Mouse (Mus musculus) MEL (cell line): ENCODE data around the gene Tnk2. TPM values are rescaled to one million over a fixed set of nuclear protein-coding genes. Genes with fewer than 3 reads are reported as not detected.

Source experiments
- DNase-seq: peaks from one replicate; pipeline ENCODE4 v3.0.0; 2011; ENCODE audit warnings: low read depth, low spot score
- H3K27ac ChIP-seq: 2 replicates; pipeline ENCODE4 v1.5.1; 2012; ENCODE audit warnings: low read depth, mild to moderate bottlenecking, control low read depth, low read length, moderate library complexity; ENCODE audit not compliant: control insufficient read depth
- H3K27me3 ChIP-seq, 2 experiments: fragments of 150-350 bp in 1 of 2; sonication (generic) in 1 of 2; 2 replicates each; pipeline ENCODE4 v1.6.1; 2012; ENCODE audit warnings: low read length in 2 of 2, mild to moderate bottlenecking in 2 of 2, improper control_type of control experiment in 1 of 2, moderate library complexity in 1 of 2; ENCODE audit not compliant: insufficient read depth in 2 of 2, control insufficient read depth in 1 of 2
- H3K36me3 ChIP-seq, 2 experiments: 2 replicates each; pipeline ENCODE4 v1.6.1; 2012 to 2014; ENCODE audit warnings: low read length in 2 of 2, improper control_type of control experiment in 1 of 2, inconsistent platforms in 1 of 2, mild to moderate bottlenecking in 1 of 2; ENCODE audit not compliant: insufficient read depth in 2 of 2, control insufficient read depth in 1 of 2
- H3K4me1 ChIP-seq, 2 experiments: fragments of 150-350 bp in 1 of 2; sonication (generic) in 1 of 2; 2 replicates each; pipeline ENCODE4 v1.6.1; 2012; ENCODE audit warnings: low read length in 2 of 2, improper control_type of control experiment in 1 of 2, mild to moderate bottlenecking in 1 of 2; ENCODE audit not compliant: insufficient read depth in 2 of 2, control insufficient read depth in 1 of 2
- H3K4me3 ChIP-seq, 2 experiments: fragments of 150-350 bp in 1 of 2; sonication (generic) in 1 of 2; 2 replicates each; pipeline ENCODE4 v1.5.1; 2012; ENCODE audit warnings: low read depth in 2 of 2, low read length in 2 of 2, mild to moderate bottlenecking in 2 of 2, moderate library complexity in 2 of 2, control low read depth in 1 of 2, improper control_type of control experiment in 1 of 2; ENCODE audit not compliant: control insufficient read depth in 1 of 2, insufficient read depth in 1 of 2
- H3K79me2 ChIP-seq: 2 replicates; pipeline ENCODE4 v1.6.1; 2012; ENCODE audit warnings: mild to moderate bottlenecking, low read length, moderate library complexity; ENCODE audit not compliant: control insufficient read depth, poor library complexity, insufficient read depth
- H3K9ac ChIP-seq: 2 replicates; pipeline ENCODE4 v1.6.1; 2012; ENCODE audit warnings: low read depth, mild to moderate bottlenecking, control low read depth, low read length, moderate library complexity; ENCODE audit not compliant: control insufficient read depth, poor library complexity, severe bottlenecking
- H3K9me3 ChIP-seq: fragments of 150-350 bp; sonication (generic); replicated peaks from 2 replicates; pipeline ENCODE4 v1.6.1; 2012; ENCODE audit warnings: mild to moderate bottlenecking, low read length, improper control_type of control experiment, moderate library complexity; ENCODE audit not compliant: insufficient read depth
- CHD2 ChIP-seq: IDR thresholded peaks from 2 replicates; pipeline ENCODE4 v1.6.1; 2011; ENCODE audit warnings: low read length, improper control_type of control experiment
- ELF1 ChIP-seq: IDR thresholded peaks from 2 replicates; pipeline ENCODE4 v1.6.1; 2014; ENCODE audit warnings: low read depth, mild to moderate bottlenecking, inconsistent platforms, low read length, improper control_type of control experiment, moderate library complexity
- EP300 ChIP-seq, 2 experiments: IDR thresholded peaks; 2 replicates each; pipeline ENCODE4 v1.6.1; 2011; ENCODE audit warnings: improper control_type of control experiment in 2 of 2, low read length in 2 of 2, low read depth in 1 of 2, mild to moderate bottlenecking in 1 of 2
- ETS1 ChIP-seq: IDR thresholded peaks from 2 replicates; pipeline ENCODE4 v1.6.1; 2012; ENCODE audit warnings: low read depth, mild to moderate bottlenecking, inconsistent platforms, low read length, improper control_type of control experiment, moderate library complexity
- GABPA ChIP-seq: IDR thresholded peaks from 2 replicates; pipeline ENCODE4 v1.6.1; 2012; ENCODE audit warnings: low read depth, mild to moderate bottlenecking, inconsistent platforms, low read length, improper control_type of control experiment, moderate library complexity
- GATA1 ChIP-seq: IDR thresholded peaks from 2 replicates; pipeline ENCODE4 v1.6.1; 2011; ENCODE audit warnings: low read depth, low read length, improper control_type of control experiment
- JUND ChIP-seq: IDR thresholded peaks from 2 replicates; pipeline ENCODE4 v1.6.1; 2011; ENCODE audit warnings: low read depth, mild to moderate bottlenecking, improper control_type of control experiment, low read length
- KAT2A ChIP-seq: conservative IDR thresholded peaks from 2 replicates; pipeline ENCODE4 v1.6.1; 2012; ENCODE audit warnings: low read depth, low read length, improper control_type of control experiment, inconsistent platforms
- MAFK ChIP-seq: IDR thresholded peaks from 2 replicates; pipeline ENCODE4 v1.6.1; 2011; ENCODE audit warnings: low read depth, mild to moderate bottlenecking, low read length, improper control_type of control experiment, borderline replicate concordance
- MAX ChIP-seq: IDR thresholded peaks from 2 replicates; pipeline ENCODE4 v1.6.1; 2011; ENCODE audit warnings: low read length, improper control_type of control experiment
- MEF2A ChIP-seq: IDR thresholded peaks from 2 replicates; pipeline ENCODE4 v1.6.1; 2014; ENCODE audit warnings: low read depth, mild to moderate bottlenecking, inconsistent platforms, low read length, improper control_type of control experiment; ENCODE audit not compliant: poor library complexity, insufficient replicate concordance, severe bottlenecking; ENCODE audit errors: extremely low read depth
- MYC ChIP-seq: IDR thresholded peaks from 2 replicates; pipeline ENCODE4 v1.6.1; 2011; ENCODE audit warnings: low read depth, mild to moderate bottlenecking, low read length, improper control_type of control experiment, moderate library complexity
- POLR2AphosphoS2 ChIP-seq: IDR thresholded peaks from 2 replicates; pipeline ENCODE4 v1.6.1; 2011; ENCODE audit warnings: low read length, improper control_type of control experiment
- POLR2AphosphoS5 ChIP-seq: IDR thresholded peaks from 2 replicates; pipeline ENCODE4 v1.6.1; 2012; ENCODE audit warnings: low read depth, borderline replicate concordance, mild to moderate bottlenecking, inconsistent platforms, low read length, moderate library complexity, mixed read lengths
- RAD21 ChIP-seq: IDR thresholded peaks from 2 replicates; pipeline ENCODE4 v1.6.1; 2011; ENCODE audit warnings: mild to moderate bottlenecking, low read depth, low read length, improper control_type of control experiment
- SMC3 ChIP-seq: IDR thresholded peaks from 2 replicates; pipeline ENCODE4 v1.6.1; 2011; ENCODE audit warnings: low read depth, low read length, improper control_type of control experiment
- TAL1 ChIP-seq: IDR thresholded peaks from 2 replicates; pipeline ENCODE4 v1.6.1; 2012; ENCODE audit warnings: mild to moderate bottlenecking, inconsistent platforms, low read length, moderate library complexity, mixed read lengths
- TCF12 ChIP-seq: IDR thresholded peaks from 2 replicates; pipeline ENCODE4 v1.6.1; 2014; ENCODE audit warnings: low read depth, mild to moderate bottlenecking, inconsistent platforms, low read length, improper control_type of control experiment, moderate library complexity
- UBTF ChIP-seq: IDR thresholded peaks from 2 replicates; pipeline ENCODE4 v1.6.1; 2012; ENCODE audit warnings: low read depth, mild to moderate bottlenecking, inconsistent platforms, low read length, improper control_type of control experiment, moderate library complexity, borderline replicate concordance; ENCODE audit not compliant: insufficient read depth
- USF1 ChIP-seq: IDR thresholded peaks from 2 replicates; pipeline ENCODE4 v1.6.1; 2014; ENCODE audit warnings: low read depth, mild to moderate bottlenecking, inconsistent platforms, low read length, improper control_type of control experiment, moderate library complexity
- USF2 ChIP-seq, 2 experiments: IDR thresholded peaks; 2 replicates each; pipeline ENCODE4 v1.6.1; 2011 to 2012; ENCODE audit warnings: improper control_type of control experiment in 2 of 2, low read length in 2 of 2, borderline replicate concordance in 1 of 2, inconsistent platforms in 1 of 2, low read depth in 1 of 2, mild to moderate bottlenecking in 1 of 2; ENCODE audit not compliant: insufficient read depth in 1 of 2
- ZC3H11A ChIP-seq: IDR thresholded peaks from 2 replicates; pipeline ENCODE4 v1.6.1; 2012; ENCODE audit warnings: low read depth, mild to moderate bottlenecking, inconsistent platforms, low read length, improper control_type of control experiment
- ZMIZ1 ChIP-seq: IDR thresholded peaks from 2 replicates; pipeline ENCODE4 v1.6.1; 2012; ENCODE audit warnings: low read depth, mild to moderate bottlenecking, inconsistent platforms, low read length, improper control_type of control experiment, moderate library complexity
- polyA plus RNA-seq, 2 experiments: library from polyadenylated mRNA; stranded (reverse) in 1 of 2; unstranded in 1 of 2; fragments of >175 nt in 1 of 2; fragments of >200 nt in 1 of 2; gene quantifications; 2 replicates each; pipeline versions ENCODE4 v1.2.1 to v1.2.4; 2012; ENCODE audit warnings: low replicate concordance in 2 of 2, low read depth in 1 of 2; ENCODE audit not compliant: insufficient read length in 2 of 2, insufficient read depth in 1 of 2, missing spikeins in 1 of 2
- total RNA-seq: library from RNA; depleted of rRNA; stranded (reverse); fragments of 300-350 nt; gene quantifications from 2 replicates; pipeline ENCODE4 v1.2.3, GENCODE M21; 2012

Gene Tnk2
- total and polyA plus RNA-seq, 3 experiments, result 34.8 to 77.0 TPM; not detected in 1

DNA sequence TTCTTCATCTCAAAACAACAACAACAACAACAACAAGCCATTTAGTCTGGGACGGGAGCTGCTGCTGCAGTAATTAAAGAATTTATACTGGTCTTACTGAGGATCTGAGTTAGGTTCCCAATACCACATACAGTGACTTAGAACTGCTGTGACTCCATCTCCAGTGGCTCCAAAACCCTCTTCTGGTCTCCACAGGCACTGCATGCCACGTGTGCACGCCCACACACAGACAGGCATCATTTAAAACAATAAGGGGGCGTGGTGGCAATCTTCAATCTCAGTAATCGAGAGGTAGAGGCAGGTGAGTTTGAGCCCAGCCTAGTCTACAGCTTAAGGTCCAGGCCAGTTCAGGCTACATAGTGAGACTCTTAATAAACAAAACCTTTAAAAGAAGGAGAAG is 43.5 kb downstream of the Tnk2 start (continued):
- TF ChIP-seq POLR2AphosphoS2 (no peak), JUND (no peak), USF2 (IDR thresholded peaks at IDR 0.05; ENCODE audit: borderline replicate concordance in 1 of 2, insufficient read depth in 1 of 2, low read depth in 1 of 2, low read length in 2 of 2) (no peak), GATA1 (no peak), TCF12 (no peak), MYC (no peak), MEF2A (no peak), EP300 (IDR thresholded peaks at IDR 0.05; ENCODE audit: low read depth in 1 of 2, low read length in 2 of 2) (no peak)

DNA sequence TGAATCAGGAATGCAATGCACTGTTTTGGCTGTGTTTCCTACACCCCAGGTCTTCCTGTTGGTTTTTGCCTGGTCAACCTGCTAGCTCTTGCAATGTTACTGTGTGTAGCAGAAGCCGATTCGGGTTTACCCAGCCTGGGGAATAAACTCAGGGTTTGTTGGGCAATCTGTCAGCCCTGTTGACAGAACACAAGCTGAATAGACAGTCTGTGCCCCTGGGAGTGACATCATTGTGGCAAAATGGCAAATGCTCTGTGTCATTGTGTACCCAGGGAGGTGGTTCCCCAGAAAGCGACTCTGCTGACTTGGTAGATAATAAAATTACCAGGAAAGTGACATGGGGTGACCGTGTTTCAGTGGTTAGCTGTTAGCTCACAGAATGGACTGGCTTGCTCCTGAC is 45.1 kb downstream of the Tnk2 start:
- H3K79me2 ChIP-seq, result no peaks in the 10 kb centered on the region
- no peaks in the 10 kb centered on the region for H3K27me3 ChIP-seq
- H3K9ac ChIP-seq, result no peak overlapping the region
- H3K27ac ChIP-seq, result no peak overlapping the region
- H3K4me3 ChIP-seq, result no peak overlapping the region
- H3K9me3 ChIP-seq, result no peaks in the 10 kb centered on the region
- DNase-seq, result no peak
- no peaks in the 10 kb centered on the region for H3K36me3 ChIP-seq
- TF ChIP-seq ZMIZ1 (no peak), KAT2A (no peak), MAX (no peak), GABPA (no peak), ETS1 (no peak), MAFK (no peak), CHD2 (no peak), USF2 (IDR thresholded peaks at IDR 0.05; ENCODE audit: borderline replicate concordance in 1 of 2, insufficient read depth in 1 of 2, low read depth in 1 of 2, low read length in 2 of 2) (no peak), ELF1 (no peak), POLR2AphosphoS5 (no peak), TAL1 (no peak), SMC3 (no peak), UBTF (no peak), ZC3H11A (no peak), USF1 (no peak), RAD21 (no peak), TCF12 (no peak)
- H3K4me1 ChIP-seq, result no peaks in the 10 kb centered on the region; a peak in 1 of 4 replicates
